Mouse (Mus musculus) C2C12 (cell line): ENCODE results near the gene Acd.

Source experiments
- CEBPB ChIP-seq: IDR thresholded peaks from one replicate; pipeline ENCODE4 v1.6.1; 2011; ENCODE audit warnings: low read depth, mild to moderate bottlenecking, control low read depth, moderate library complexity
- CTCF ChIP-seq: IDR thresholded peaks from one replicate; pipeline ENCODE4 v1.5.1; 2011; ENCODE audit not compliant: control insufficient read depth, insufficient read depth, insufficient read length
- FOSL1 ChIP-seq: IDR thresholded peaks from one replicate; pipeline ENCODE4 v1.8.0; 2011; ENCODE audit warnings: mild to moderate bottlenecking, low read length; ENCODE audit not compliant: poor library complexity, insufficient read depth, severe bottlenecking
- MAX ChIP-seq: IDR thresholded peaks from one replicate; pipeline ENCODE4 v1.6.1; 2011; ENCODE audit warnings: mild to moderate bottlenecking, control low read depth
- MYOD1 ChIP-seq: IDR thresholded peaks from one replicate; pipeline ENCODE4 v1.6.1; 2011; ENCODE audit warnings: low read depth; ENCODE audit not compliant: control insufficient read depth, insufficient read length
- MYOG ChIP-seq: IDR thresholded peaks from one replicate; pipeline ENCODE4 v1.6.1; 2011; ENCODE audit not compliant: control insufficient read depth, insufficient read length; ENCODE audit errors: extremely low read depth
- USF1 ChIP-seq: IDR thresholded peaks from one replicate; pipeline ENCODE4 v1.6.1; 2011; ENCODE audit warnings: low read depth, mild to moderate bottlenecking, control low read depth, moderate library complexity

DNA sequence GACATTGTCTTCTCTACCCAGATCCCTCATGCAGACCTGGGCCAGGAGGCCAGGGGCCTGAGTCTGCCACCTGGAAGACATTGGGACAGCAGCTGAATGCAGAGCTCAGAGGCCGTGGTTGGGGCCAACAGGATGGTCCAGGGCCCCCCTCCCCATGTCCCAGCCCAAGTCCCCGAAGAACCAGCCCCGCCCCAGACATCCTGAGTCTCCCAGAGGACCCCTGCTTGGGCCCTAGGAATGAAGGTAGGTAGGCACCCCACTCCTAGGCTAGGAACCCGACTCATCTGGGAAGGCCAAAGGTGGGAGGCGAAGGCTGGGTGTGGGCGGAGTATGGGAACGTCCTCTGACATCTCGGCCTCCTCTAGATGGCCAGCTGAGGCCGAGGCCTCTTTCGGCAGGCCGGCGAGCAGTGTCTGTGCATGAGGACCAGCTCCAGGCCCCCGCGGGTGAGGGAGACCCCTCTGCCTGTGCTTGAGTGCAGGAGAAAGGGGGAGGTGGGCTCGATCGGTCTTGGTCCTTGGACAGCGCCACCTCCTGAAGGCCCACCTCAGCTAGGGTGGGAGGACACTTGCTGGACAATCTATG, 3.6 kb downstream of the Acd start:
- TF ChIP-seq CTCF: no peak
- TF ChIP-seq MYOG: no peak
- TF ChIP-seq FOSL1: no peak
- no peak for TF ChIP-seq MYOD1
- TF ChIP-seq USF1: no peak
- no peak for TF ChIP-seq MAX
- TF ChIP-seq CEBPB: no peak
